Comparison of ENCODE assay signal across 8 mouse cellular contexts in genomic region chr19:9135512-9136331, GRCm38 (mm10). TPM values are rescaled to one million over a fixed set of nuclear protein-coding genes. Genes with fewer than 3 reads are reported as not detected.
DNase-seq lines count a peak whose midpoint lies in the region; ATAC-seq and TF ChIP-seq lines count a peak whose summit lies in the region.

TSS of gene Asrgl1 (minus strand) at chr19:9135636.

- H3K4me1 ChIP-seq in hindbrain, postnatal 0 days (ENCODE audit: insufficient read depth, low read length) = no peaks in the 10 kb centered on the region

- H3K27ac ChIP-seq in gastrocnemius, adult 2 months = peak within 1 kb of the TSS; percentile 90
- H3K27ac ChIP-seq in hindbrain, postnatal 0 days = peak within 1 kb of the TSS; percentile 73
- peak within 1 kb of the TSS; percentile 91 for H3K27ac ChIP-seq in left cerebral cortex, adult 2 months
- peak within 1 kb of the TSS; percentile 31 for H3K27ac ChIP-seq in macrophage

- peak within 1 kb of the TSS; percentile 100 for H3K4me2 ChIP-seq in hindbrain, postnatal 0 days (ENCODE audit: low read depth, low read length)

- H3K9ac ChIP-seq in hindbrain, postnatal 0 days (replicated peaks; ENCODE audit: low read length) = peak within 1 kb of the TSS; percentile 61

- WGBS in hindbrain, postnatal 0 days = 8% methylated on average over 31 of the region's 31 CpGs
- WGBS in macrophage (ENCODE audit: missing documents) = 16% methylated on average over 23 of the region's 31 CpGs

- peak within 1 kb of the TSS; percentile 80 for H3K4me3 ChIP-seq in gastrocnemius, adult 2 months
- peak within 1 kb of the TSS; percentile 54 for H3K4me3 ChIP-seq in hindbrain, postnatal 0 days (ENCODE audit: low read length)
- H3K4me3 ChIP-seq in left cerebral cortex, adult 2 months = peak within 1 kb of the TSS; percentile 97
- H3K4me3 ChIP-seq in macrophage (ENCODE audit: inconsistent target) = peak within 1 kb of the TSS; percentile 85

- ATAC-seq in activated CD4-positive, CD25-positive, alpha-beta regulatory T cell, adult 4 months = peak; percentile 86
- ATAC-seq in common myeloid progenitor, adult 5-6 weeks (replicated peaks; ENCODE audit: low read depth, poor library complexity, severe bottlenecking) = peak; percentile 97
- ATAC-seq in hindbrain, postnatal 0 days = peak; percentile 98

- H3K79me2 ChIP-seq in macrophage (ENCODE audit: inconsistent target) = no peaks in the 10 kb centered on the region

- peak; percentile 20; the same call in 1 of the 2 replicates for TF ChIP-seq CTCF in gastrocnemius, adult 2 months (IDR thresholded peaks at IDR 0.05)
- TF ChIP-seq CTCF in hindbrain, postnatal 0 days (IDR thresholded peaks at IDR 0.05; ENCODE audit: low read depth) = peak; percentile 21
- TF ChIP-seq CTCF in left cerebral cortex, adult 2 months (IDR thresholded peaks at IDR 0.05) = no peak

- H3K9me3 ChIP-seq in hindbrain, postnatal 0 days (ENCODE audit: low read length) = no peaks in the 10 kb centered on the region

- H3K36me3 ChIP-seq in hindbrain, postnatal 0 days (ENCODE audit: insufficient read depth, low read length) = no peaks in the 10 kb centered on the region
- H3K36me3 ChIP-seq in macrophage (ENCODE audit: inconsistent target) = no peaks in the 10 kb centered on the region

- intact Hi-C loops in gastrocnemius, adult 2 months (cut with DNase I) = loop anchor here (5.0 kb wide), 1 partner anchor 423 kb away; no protein-coding TSS in a partner anchor
- intact Hi-C loops in left cerebral cortex, adult 2 months (cut with DNase I) = no loop called here

- peak; percentile 96 for DNase-seq in gastrocnemius, adult 2 months
- peak; percentile 95 for DNase-seq in hindbrain, postnatal 0 days (ENCODE audit: low spot score)
- DNase-seq in left cerebral cortex, adult 2 months (ENCODE audit: extremely low spot score in 1 of 2, low spot score in 2 of 2) = peak; percentile 91 to 93
- peak; percentile 78 for DNase-seq in retina, postnatal 7 days (ENCODE audit: low read depth, low spot score)
- DNase-seq in urinary bladder, adult 18-20 months (ENCODE audit: low spot score in 2 of 2) = peak; percentile 55 to 79

- no peaks in the 10 kb centered on the region for H3K27me3 ChIP-seq in hindbrain, postnatal 0 days (ENCODE audit: insufficient read depth, low read length)

RNA-seq across cellular contexts. Expression of gene Asrgl1, which starts in this region (rescaled TPM):
- polyA plus RNA-seq in activated CD4-positive, CD25-positive, alpha-beta regulatory T cell, adult 4 months (2017; shearing (Covaris generic)) = 10 to 100 TPM; 23.1 to 40.1 TPM
- total RNA-seq in common myeloid progenitor, adult 5-6 weeks (2017) = 28.4 and 32.6 TPM in 2 replicates
- 10 to 100 TPM; 29.3 to 32.8 TPM for total RNA-seq in gastrocnemius, adult 2 months (2021)
- 27.5 and 30.8 TPM in 2 replicates for total RNA-seq in hindbrain, postnatal 0 days (2014; rRNA removed)
- polyA plus RNA-seq in hindbrain, postnatal 0 days (2015; fragmentation: Nextera tagmentation; extraction: Ambion mirVana) = 50.0 and 62.4 TPM in 2 replicates
- total RNA-seq in left cerebral cortex, adult 2 months (2021) = 100 to 1,000 TPM; 115 to 139 TPM
- total RNA-seq in macrophage (2018; cell fraction: chromatin; rRNA removed) = 1 to 10 TPM in 8 of 26 experiments, under 1 TPM in 8, not detected in 10; 0.26 to 9.3 (median 1.3) TPM
- 1 to 10 TPM in 19 of 26 experiments, under 1 TPM in 7; 0.54 to 2.8 (median 1.3) TPM for total RNA-seq in macrophage (2018; cell fraction: cytosol; rRNA removed)
- 1 to 10 TPM in 11 of 26 experiments, under 1 TPM in 14, not detected in 1; 0.14 to 7.3 (median 0.85) TPM for total RNA-seq in macrophage (2018; cell fraction: nucleus; rRNA removed)
- 1.3 to 2.5 TPM (median 2.1 TPM) in 3 replicates for polyA plus RNA-seq in macrophage (2018)

Comparison
In these comparisons a context has a peak if more than half of its experiments do, and no peak if none do; other contexts are left out.
1. Peak in every context shown above with its lines: DNase-seq, ATAC-seq, H3K4me3 ChIP-seq and H3K27ac ChIP-seq.
2. H3K27ac ChIP-seq: peak in every context shown above with its lines; median percentile 91 in left cerebral cortex, adult 2 months; 90 in gastrocnemius, adult 2 months; 73 in hindbrain, postnatal 0 days; 31 in macrophage.